Mouse (Mus musculus) heart, adult 2 months (tissue): ENCODE measurements at regions not wholly inside any gene's neighbourhood (a gene's known extent, or its start where the extent isn't known, plus 50 kb on each side); places are given as distances from the start of the nearest gene placed in this dataset.

Source experiments
- CTCF ChIP-seq: fragments of 200-600 bp; IDR thresholded peaks from 2 replicates; pipeline ENCODE4 v1.8.1; 2022; ENCODE audit warnings: antibody characterized with exemption, mild to moderate bottlenecking, moderate library complexity
- EP300 ChIP-seq: fragments of 200-500 bp; IDR thresholded peaks from 2 replicates; pipeline ENCODE4 v1.6.1; 2011; ENCODE audit warnings: low read depth, low read length, control low read depth; ENCODE audit not compliant: insufficient read depth
- POLR2A ChIP-seq: fragments of 200-500 bp; IDR thresholded peaks from 2 replicates; pipeline ENCODE4 v1.6.1; 2011; ENCODE audit warnings: mild to moderate bottlenecking, low read depth, low read length, control low read depth; ENCODE audit not compliant: insufficient read depth

GRCm38 (mm10) chr7:70706281-70706680 is 339.7 kb upstream of the Nr2f2 start:
- no peak for TF ChIP-seq CTCF
- TF ChIP-seq POLR2A = no peak
- TF ChIP-seq EP300 = no peak
